Mouse (Mus musculus) MEL (cell line): ENCODE measurements around the gene Emilin1. TPM values are rescaled to one million over a fixed set of nuclear protein-coding genes. Genes with fewer than 3 reads are reported as not detected.
A peak's percentile ranks its signal among the peaks of the same experiment; 100 is the strongest.

Experiments used
- DNase-seq: peaks from one replicate; pipeline ENCODE4 v3.0.0; 2011; ENCODE audit warnings: low read depth, low spot score
- H3K27ac ChIP-seq: 2 replicates; pipeline ENCODE4 v1.5.1; 2012; ENCODE audit warnings: low read depth, mild to moderate bottlenecking, control low read depth, low read length, moderate library complexity; ENCODE audit not compliant: control insufficient read depth
- H3K27me3 ChIP-seq, 2 experiments: fragments of 150-350 bp in 1 of 2; sonication (generic) in 1 of 2; 2 replicates each; pipeline ENCODE4 v1.6.1; 2012; ENCODE audit warnings: low read length in 2 of 2, mild to moderate bottlenecking in 2 of 2, improper control_type of control experiment in 1 of 2, moderate library complexity in 1 of 2; ENCODE audit not compliant: insufficient read depth in 2 of 2, control insufficient read depth in 1 of 2
- H3K36me3 ChIP-seq, 2 experiments: 2 replicates each; pipeline ENCODE4 v1.6.1; 2012 to 2014; ENCODE audit warnings: low read length in 2 of 2, improper control_type of control experiment in 1 of 2, inconsistent platforms in 1 of 2, mild to moderate bottlenecking in 1 of 2; ENCODE audit not compliant: insufficient read depth in 2 of 2, control insufficient read depth in 1 of 2
- H3K4me1 ChIP-seq, 2 experiments: fragments of 150-350 bp in 1 of 2; sonication (generic) in 1 of 2; 2 replicates each; pipeline ENCODE4 v1.6.1; 2012; ENCODE audit warnings: low read length in 2 of 2, improper control_type of control experiment in 1 of 2, mild to moderate bottlenecking in 1 of 2; ENCODE audit not compliant: insufficient read depth in 2 of 2, control insufficient read depth in 1 of 2
- H3K4me3 ChIP-seq, 2 experiments: fragments of 150-350 bp in 1 of 2; sonication (generic) in 1 of 2; 2 replicates each; pipeline ENCODE4 v1.5.1; 2012; ENCODE audit warnings: low read depth in 2 of 2, low read length in 2 of 2, mild to moderate bottlenecking in 2 of 2, moderate library complexity in 2 of 2, control low read depth in 1 of 2, improper control_type of control experiment in 1 of 2; ENCODE audit not compliant: control insufficient read depth in 1 of 2, insufficient read depth in 1 of 2
- H3K79me2 ChIP-seq: 2 replicates; pipeline ENCODE4 v1.6.1; 2012; ENCODE audit warnings: mild to moderate bottlenecking, low read length, moderate library complexity; ENCODE audit not compliant: control insufficient read depth, poor library complexity, insufficient read depth
- H3K9ac ChIP-seq: 2 replicates; pipeline ENCODE4 v1.6.1; 2012; ENCODE audit warnings: low read depth, mild to moderate bottlenecking, control low read depth, low read length, moderate library complexity; ENCODE audit not compliant: control insufficient read depth, poor library complexity, severe bottlenecking
- H3K9me3 ChIP-seq: fragments of 150-350 bp; sonication (generic); replicated peaks from 2 replicates; pipeline ENCODE4 v1.6.1; 2012; ENCODE audit warnings: mild to moderate bottlenecking, low read length, improper control_type of control experiment, moderate library complexity; ENCODE audit not compliant: insufficient read depth
- BHLHE40 ChIP-seq: IDR thresholded peaks from 2 replicates; pipeline ENCODE4 v1.6.1; 2012; ENCODE audit warnings: low read depth, mild to moderate bottlenecking, inconsistent platforms, low read length, improper control_type of control experiment, borderline replicate concordance
- CHD1 ChIP-seq: IDR thresholded peaks from 2 replicates; pipeline ENCODE4 v1.6.1; 2012; ENCODE audit warnings: low read depth, mild to moderate bottlenecking, inconsistent platforms, low read length, improper control_type of control experiment
- CTCF ChIP-seq, 3 experiments: IDR thresholded peaks in 2 of 3; conservative IDR thresholded peaks in 1 of 3; 2 replicates each; pipeline ENCODE4 v1.5.1; 2011 to 2012; ENCODE audit warnings: low read length in 3 of 3, low read depth in 2 of 3, mild to moderate bottlenecking in 2 of 3, improper control_type of control experiment in 1 of 3, inconsistent platforms in 1 of 3, mixed read lengths in 1 of 3, moderate library complexity in 1 of 3; ENCODE audit not compliant: control insufficient read depth in 1 of 3, insufficient read depth in 1 of 3, poor library complexity in 1 of 3, severe bottlenecking in 1 of 3
- E2F4 ChIP-seq: IDR thresholded peaks from 2 replicates; pipeline ENCODE4 v1.6.1; 2011; ENCODE audit warnings: low read depth, low read length, improper control_type of control experiment, borderline replicate concordance
- ELF1 ChIP-seq: IDR thresholded peaks from 2 replicates; pipeline ENCODE4 v1.6.1; 2014; ENCODE audit warnings: low read depth, mild to moderate bottlenecking, inconsistent platforms, low read length, improper control_type of control experiment, moderate library complexity
- EP300 ChIP-seq, 2 experiments: IDR thresholded peaks; 2 replicates each; pipeline ENCODE4 v1.6.1; 2011; ENCODE audit warnings: improper control_type of control experiment in 2 of 2, low read length in 2 of 2, low read depth in 1 of 2, mild to moderate bottlenecking in 1 of 2
- ETS1 ChIP-seq: IDR thresholded peaks from 2 replicates; pipeline ENCODE4 v1.6.1; 2012; ENCODE audit warnings: low read depth, mild to moderate bottlenecking, inconsistent platforms, low read length, improper control_type of control experiment, moderate library complexity
- GABPA ChIP-seq: IDR thresholded peaks from 2 replicates; pipeline ENCODE4 v1.6.1; 2012; ENCODE audit warnings: low read depth, mild to moderate bottlenecking, inconsistent platforms, low read length, improper control_type of control experiment, moderate library complexity
- GATA1 ChIP-seq: IDR thresholded peaks from 2 replicates; pipeline ENCODE4 v1.6.1; 2011; ENCODE audit warnings: low read depth, low read length, improper control_type of control experiment
- HCFC1 ChIP-seq: IDR thresholded peaks from 2 replicates; pipeline ENCODE4 v1.6.1; 2012; ENCODE audit warnings: low read depth, mild to moderate bottlenecking, inconsistent platforms, low read length, improper control_type of control experiment, moderate library complexity
- JUND ChIP-seq: IDR thresholded peaks from 2 replicates; pipeline ENCODE4 v1.6.1; 2011; ENCODE audit warnings: low read depth, mild to moderate bottlenecking, improper control_type of control experiment, low read length
- KAT2A ChIP-seq: conservative IDR thresholded peaks from 2 replicates; pipeline ENCODE4 v1.6.1; 2012; ENCODE audit warnings: low read depth, low read length, improper control_type of control experiment, inconsistent platforms
- MAFK ChIP-seq: IDR thresholded peaks from 2 replicates; pipeline ENCODE4 v1.6.1; 2011; ENCODE audit warnings: low read depth, mild to moderate bottlenecking, low read length, improper control_type of control experiment, borderline replicate concordance
- MAX ChIP-seq: IDR thresholded peaks from 2 replicates; pipeline ENCODE4 v1.6.1; 2011; ENCODE audit warnings: low read length, improper control_type of control experiment
- MAZ ChIP-seq: IDR thresholded peaks from 2 replicates; pipeline ENCODE4 v1.6.1; 2012; ENCODE audit warnings: low read depth, mild to moderate bottlenecking, inconsistent platforms, low read length, improper control_type of control experiment
- MEF2A ChIP-seq: IDR thresholded peaks from 2 replicates; pipeline ENCODE4 v1.6.1; 2014; ENCODE audit warnings: low read depth, mild to moderate bottlenecking, inconsistent platforms, low read length, improper control_type of control experiment; ENCODE audit not compliant: poor library complexity, insufficient replicate concordance, severe bottlenecking; ENCODE audit errors: extremely low read depth
- MXI1 ChIP-seq: IDR thresholded peaks from 2 replicates; pipeline ENCODE4 v1.6.1; 2011; ENCODE audit warnings: mild to moderate bottlenecking, low read depth, low read length, improper control_type of control experiment
- MYB ChIP-seq: IDR thresholded peaks from 2 replicates; pipeline ENCODE4 v1.6.1; 2011; ENCODE audit warnings: mild to moderate bottlenecking, low read depth, low read length, improper control_type of control experiment
- MYC ChIP-seq: IDR thresholded peaks from 2 replicates; pipeline ENCODE4 v1.6.1; 2011; ENCODE audit warnings: low read depth, mild to moderate bottlenecking, low read length, improper control_type of control experiment, moderate library complexity
- NELFE ChIP-seq: IDR thresholded peaks from 2 replicates; pipeline ENCODE4 v1.6.1; 2011; ENCODE audit warnings: low read depth, low read length, improper control_type of control experiment
- NRF1 ChIP-seq: IDR thresholded peaks from 2 replicates; pipeline ENCODE4 v1.6.1; 2014; ENCODE audit warnings: low read depth, mild to moderate bottlenecking, inconsistent platforms, low read length, improper control_type of control experiment, moderate library complexity; ENCODE audit not compliant: poor library complexity, insufficient read depth, severe bottlenecking
- POLR2A ChIP-seq, 2 experiments: IDR thresholded peaks; 2 replicates each; pipeline ENCODE4 v1.6.1; 2011 to 2012; ENCODE audit warnings: low read length in 2 of 2, mild to moderate bottlenecking in 2 of 2, control low read depth in 1 of 2, improper control_type of control experiment in 1 of 2, low read depth in 1 of 2, moderate library complexity in 1 of 2; ENCODE audit not compliant: control insufficient read depth in 1 of 2, insufficient read depth in 1 of 2, poor library complexity in 1 of 2
- POLR2AphosphoS2 ChIP-seq: IDR thresholded peaks from 2 replicates; pipeline ENCODE4 v1.6.1; 2011; ENCODE audit warnings: low read length, improper control_type of control experiment
- POLR2AphosphoS5 ChIP-seq: IDR thresholded peaks from 2 replicates; pipeline ENCODE4 v1.6.1; 2012; ENCODE audit warnings: low read depth, borderline replicate concordance, mild to moderate bottlenecking, inconsistent platforms, low read length, moderate library complexity, mixed read lengths
- RAD21 ChIP-seq: IDR thresholded peaks from 2 replicates; pipeline ENCODE4 v1.6.1; 2011; ENCODE audit warnings: mild to moderate bottlenecking, low read depth, low read length, improper control_type of control experiment
- RCOR1 ChIP-seq: IDR thresholded peaks from 2 replicates; pipeline ENCODE4 v1.6.1; 2012; ENCODE audit warnings: low read depth, mild to moderate bottlenecking, inconsistent platforms, low read length, improper control_type of control experiment
- SIN3A ChIP-seq: IDR thresholded peaks from 2 replicates; pipeline ENCODE4 v1.6.1; 2012; ENCODE audit warnings: low read length, improper control_type of control experiment, inconsistent platforms
- SMC3 ChIP-seq: IDR thresholded peaks from 2 replicates; pipeline ENCODE4 v1.6.1; 2011; ENCODE audit warnings: low read depth, low read length, improper control_type of control experiment
- TAL1 ChIP-seq: IDR thresholded peaks from 2 replicates; pipeline ENCODE4 v1.6.1; 2012; ENCODE audit warnings: mild to moderate bottlenecking, inconsistent platforms, low read length, moderate library complexity, mixed read lengths
- TBP ChIP-seq: IDR thresholded peaks from 2 replicates; pipeline ENCODE4 v1.8.0; 2011; ENCODE audit warnings: low read depth, low read length, improper control_type of control experiment
- TCF12 ChIP-seq: IDR thresholded peaks from 2 replicates; pipeline ENCODE4 v1.6.1; 2014; ENCODE audit warnings: low read depth, mild to moderate bottlenecking, inconsistent platforms, low read length, improper control_type of control experiment, moderate library complexity
- USF1 ChIP-seq: IDR thresholded peaks from 2 replicates; pipeline ENCODE4 v1.6.1; 2014; ENCODE audit warnings: low read depth, mild to moderate bottlenecking, inconsistent platforms, low read length, improper control_type of control experiment, moderate library complexity
- USF2 ChIP-seq, 2 experiments: IDR thresholded peaks; 2 replicates each; pipeline ENCODE4 v1.6.1; 2011 to 2012; ENCODE audit warnings: improper control_type of control experiment in 2 of 2, low read length in 2 of 2, borderline replicate concordance in 1 of 2, inconsistent platforms in 1 of 2, low read depth in 1 of 2, mild to moderate bottlenecking in 1 of 2; ENCODE audit not compliant: insufficient read depth in 1 of 2
- ZKSCAN1 ChIP-seq: IDR thresholded peaks from 2 replicates; pipeline ENCODE4 v1.6.1; 2012; ENCODE audit warnings: low read depth, mild to moderate bottlenecking, inconsistent platforms, low read length, improper control_type of control experiment, moderate library complexity
- ZMIZ1 ChIP-seq: IDR thresholded peaks from 2 replicates; pipeline ENCODE4 v1.6.1; 2012; ENCODE audit warnings: low read depth, mild to moderate bottlenecking, inconsistent platforms, low read length, improper control_type of control experiment, moderate library complexity
- ZNF384 ChIP-seq: IDR thresholded peaks from 2 replicates; pipeline ENCODE4 v1.6.1; 2012; ENCODE audit warnings: low read depth, mild to moderate bottlenecking, inconsistent platforms, low read length, improper control_type of control experiment
- polyA plus RNA-seq, 2 experiments: library from polyadenylated mRNA; stranded (reverse) in 1 of 2; unstranded in 1 of 2; fragments of >175 nt in 1 of 2; fragments of >200 nt in 1 of 2; gene quantifications; 2 replicates each; pipeline versions ENCODE4 v1.2.1 to v1.2.4; 2012; ENCODE audit warnings: low replicate concordance in 2 of 2, low read depth in 1 of 2; ENCODE audit not compliant: insufficient read length in 2 of 2, insufficient read depth in 1 of 2, missing spikeins in 1 of 2
- total RNA-seq: library from RNA; depleted of rRNA; stranded (reverse); fragments of 300-350 nt; gene quantifications from 2 replicates; pipeline ENCODE4 v1.2.3, GENCODE M21; 2012

Gene Emilin1
- total and polyA plus RNA-seq, 3 experiments = 1.3 to 2.0 TPM; not detected in 1

GRCm38 (mm10) chr5:30907413-30908059 lies 5.7 kb upstream of the Emilin1 start, which contains the start of gene Ost4:
TSS of gene Ost4 (minus strand) at chr5:30907788.
- Histone ChIP-seq H3K27ac (peak within 1 kb of the TSS; percentile 52), H3K9ac (peak within 1 kb of the TSS; percentile 73), H3K79me2 (peaks cover 18% of the 10 kb centered on the region), H3K36me3 (peaks cover 4 to 8% of the 10 kb centered on the region in 2 experiments), H3K4me1 (peaks cover 3 to 20% of the 10 kb centered on the region in 2 experiments; a peak in 3 of 4 replicates), H3K9me3 (no peaks in the 10 kb centered on the region), H3K27me3 (no peaks in the 10 kb centered on the region), H3K4me3 (peak within 1 kb of the TSS; percentile 76 to 77)
- peak; percentile 99 for DNase-seq
- TF ChIP-seq ELF1 (peak; percentile 97), POLR2AphosphoS2 (peak; percentile 99), ZNF384 (no peak), SIN3A (peak; percentile 96), RAD21 (no peak), ETS1 (peak; percentile 75), GATA1 (no peak), POLR2A (IDR thresholded peaks at IDR 0.05; ENCODE audit: control insufficient read depth in 1 of 2, insufficient read depth in 1 of 2, low read depth in 1 of 2, low read length in 2 of 2, poor library complexity in 1 of 2) (peak; percentile 98), POLR2AphosphoS5 (no peak), SMC3 (peak; percentile 2; the same call in 1 of the 2 replicates), E2F4 (peak; percentile 89; the same call in 1 of the 2 replicates), MYC (peak; percentile 79; the same call in 1 of the 2 replicates), CHD1 (no peak), CTCF (IDR thresholded peaks at IDR 0.05 in 2 of 3, conservative IDR thresholded peaks at IDR 0.05 in 1 of 3; ENCODE audit: control insufficient read depth in 1 of 3, insufficient read depth in 1 of 3, low read depth in 2 of 3, low read length in 3 of 3, poor library complexity in 1 of 3, severe bottlenecking in 1 of 3) (no peak), MAFK (no peak), GABPA (peak; percentile 28; the same call in 1 of the 2 replicates), ZKSCAN1 (no peak), MYB (no peak), NELFE (peak; percentile 99), ZMIZ1 (peak; percentile 96), USF1 (peak; percentile 30; the same call in 1 of the 2 replicates), MAZ (peak; percentile 30; the same call in 1 of the 2 replicates), RCOR1 (no peak), MAX (peak; percentile 59), MXI1 (peak; percentile 92), KAT2A (no peak; the same call in 1 of the 2 replicates), TAL1 (no peak), USF2 (IDR thresholded peaks at IDR 0.05; ENCODE audit: borderline replicate concordance in 1 of 2, insufficient read depth in 1 of 2, low read depth in 1 of 2, low read length in 2 of 2) (no peak), TCF12 (peak; percentile 49), BHLHE40 (no peak), NRF1 (peak; percentile 78), JUND (no peak), HCFC1 (peak; percentile 98), MEF2A (no peak), TBP (peak; percentile 88), EP300 (IDR thresholded peaks at IDR 0.05; ENCODE audit: low read depth in 1 of 2, low read length in 2 of 2) (no peak)
